Mouse (Mus musculus) left cerebral cortex, postnatal 10 days (tissue): ENCODE measurements around the gene Dtnbp1. TPM values are rescaled to one million over a fixed set of nuclear protein-coding genes. Genes with fewer than 3 reads are reported as not detected.

Source experiments
- DNase-seq, 2 experiments: peaks; one replicate each; pipeline ENCODE4 v3.0.0; 2021 to 2022; ENCODE audit warnings: low spot score in 2 of 2, mixed read lengths in 1 of 2; ENCODE audit errors: extremely low spot score in 1 of 2
- intact Hi-C: fragments of 180-260 bp; cut with DNase I; formaldehyde crosslinking; loops from one replicate; pipeline ENCODE4 v1.15.1; 2025
- total RNA-seq, 2 experiments: library from RNA; stranded (reverse); gene quantifications; 2 replicates each; pipeline ENCODE4 v1.2.3; 2021

Dtnbp1 gene
- total RNA-seq, 2 experiments from 2014 or later, result 78.4 to 80.9 TPM

DNA sequence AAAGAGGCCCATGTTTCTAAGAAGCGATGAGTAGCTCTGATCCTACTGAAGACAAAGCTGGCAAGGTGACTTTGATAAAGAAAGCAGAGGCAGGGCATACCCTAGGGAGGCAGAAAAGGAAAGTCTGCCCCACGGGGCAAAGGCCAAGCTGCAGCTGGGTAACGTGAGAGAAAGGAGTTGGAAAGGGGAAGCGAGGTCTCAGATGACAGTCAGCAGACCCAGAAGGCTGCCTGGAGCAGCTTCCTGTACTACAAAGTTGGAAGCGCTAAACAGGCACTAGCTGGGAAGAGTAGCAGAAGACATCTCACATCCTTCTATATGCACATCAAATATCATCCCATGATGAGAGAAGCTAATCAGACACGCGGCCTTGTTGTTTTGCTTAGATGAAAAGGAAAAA lies 3.9 kb upstream of the Dtnbp1 start:
- intact Hi-C loops, result no loop called here
- DNase-seq, result no peak

GRCm38 (mm10) chr13:45004987-45005592 lies 3.1 kb upstream of the Dtnbp1 start:
- intact Hi-C loops, result no loop called here
- no peak for DNase-seq

- no peak for DNase-seq
- intact Hi-C loops, result no loop called here
Measured at GRCm38 (mm10) chr13:45003026-45003425, 1.1 kb upstream of the Dtnbp1 start.

- intact Hi-C loops, result no loop called here
- peak in 1 of 2 experiments; percentile 81 for DNase-seq
Measured at GRCm38 (mm10) chr13:45001228-45001910, 578 bp downstream of the Dtnbp1 start.

DNA sequence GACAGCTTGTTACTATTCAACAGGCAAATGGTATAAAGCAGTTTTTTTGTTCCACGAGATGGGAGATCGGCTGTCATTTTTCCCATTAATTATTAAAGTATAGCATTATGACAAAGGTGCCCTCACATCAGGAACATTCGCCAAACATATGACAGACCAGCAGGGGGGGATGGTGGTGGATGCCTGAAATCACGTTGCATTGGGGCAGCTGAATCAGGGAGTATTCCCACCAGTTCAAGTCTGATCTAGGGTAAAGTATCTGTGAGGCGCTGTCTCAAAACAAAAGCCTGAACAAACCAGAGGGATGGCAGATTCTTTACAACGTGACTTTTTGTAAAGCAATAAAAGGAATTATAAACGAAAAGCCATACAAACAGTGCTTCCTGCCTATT lies 1.1 kb downstream of the Dtnbp1 start:
- no peak for DNase-seq
- intact Hi-C loops, result no loop called here

DNA sequence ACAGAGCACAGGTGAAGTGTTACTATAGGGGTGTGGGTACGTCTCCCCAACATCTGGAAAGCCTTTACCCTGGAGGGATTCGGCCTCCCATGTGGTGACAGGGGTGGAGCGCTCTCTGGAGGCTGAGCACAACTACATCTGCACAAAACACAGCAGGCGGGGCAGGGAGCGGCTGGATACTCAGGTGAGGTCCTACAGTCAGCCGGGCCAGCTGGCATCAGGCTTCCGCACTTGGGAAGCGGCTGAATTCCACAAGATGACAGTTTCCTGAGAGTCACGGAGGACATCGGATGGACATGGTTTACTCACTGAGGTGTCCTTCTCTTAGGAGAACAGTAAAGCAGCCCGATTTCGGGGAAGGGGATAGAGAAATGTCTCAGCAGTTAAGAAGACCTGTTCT lies 2.7 kb downstream of the Dtnbp1 start:
- intact Hi-C loops, result no loop called here
- DNase-seq, result no peak

GRCm38 (mm10) chr13:44996339-44996738 lies 5.6 kb downstream of the Dtnbp1 start:
- intact Hi-C loops, result no loop called here
- DNase-seq, result no peak

DNA sequence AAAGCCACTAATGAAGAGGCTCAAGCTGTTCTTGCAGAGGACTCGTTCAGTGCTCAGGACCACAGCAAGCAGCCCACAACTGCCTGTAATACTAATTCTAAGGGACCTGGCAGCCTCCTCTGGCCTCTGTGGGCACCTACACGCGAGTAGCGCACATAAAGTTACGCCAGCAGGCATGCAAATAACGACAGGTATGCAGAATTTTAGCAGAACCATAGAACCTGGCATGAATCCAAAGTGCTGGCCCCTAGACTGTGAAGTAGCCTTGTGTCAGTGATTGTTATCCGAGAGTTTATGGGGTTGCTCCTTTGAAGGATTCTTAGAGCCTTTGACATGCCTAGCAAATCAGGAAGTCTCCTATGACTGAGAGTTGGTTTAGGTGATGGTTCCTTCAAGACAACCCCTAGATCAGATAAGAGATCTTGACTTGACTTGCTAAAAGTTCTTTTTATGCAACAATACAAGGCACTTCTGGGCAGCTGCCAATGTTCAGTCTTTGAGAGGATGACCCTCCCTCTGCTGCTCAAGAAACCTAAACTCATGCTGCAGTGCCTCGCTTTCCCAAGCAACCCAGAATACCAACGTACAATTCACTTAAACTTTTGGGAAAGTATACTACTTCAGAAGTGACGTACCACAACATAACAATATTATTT lies 9.3 kb downstream of the Dtnbp1 start:
- intact Hi-C loops, result no loop called here
- no peak for DNase-seq

- intact Hi-C loops, result no loop called here
- no peak for DNase-seq
Measured at GRCm38 (mm10) chr13:44991936-44992335, 10.0 kb downstream of the Dtnbp1 start.

- intact Hi-C loops, result no loop called here
- DNase-seq, result no peak
Measured at GRCm38 (mm10) chr13:44990073-44990682, 11.8 kb downstream of the Dtnbp1 start.

DNA sequence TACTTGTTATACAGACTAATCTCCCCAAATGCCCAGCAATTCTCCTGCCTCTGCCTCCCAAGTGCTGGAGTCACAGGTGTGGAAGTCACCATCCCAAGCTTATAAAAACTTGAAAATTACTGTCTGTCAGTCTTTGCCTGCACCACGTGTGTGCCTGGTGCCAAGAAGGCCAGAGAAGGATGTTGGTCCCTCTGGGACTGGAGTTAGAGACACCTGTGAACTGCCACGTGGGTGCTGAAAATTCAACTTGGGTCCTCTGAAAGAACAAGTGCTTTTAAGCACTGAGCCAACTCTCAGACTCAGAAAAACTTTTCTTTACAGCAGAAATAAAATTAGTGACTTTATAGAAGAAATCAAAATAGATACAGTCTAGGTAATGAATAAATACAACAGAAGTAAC lies 15.6 kb downstream of the Dtnbp1 start:
- intact Hi-C loops, result no loop called here
- no peak for DNase-seq

- intact Hi-C loops, result no loop called here
- DNase-seq, result no peak
Measured at GRCm38 (mm10) chr13:44985321-44985720, 16.6 kb downstream of the Dtnbp1 start.

DNA sequence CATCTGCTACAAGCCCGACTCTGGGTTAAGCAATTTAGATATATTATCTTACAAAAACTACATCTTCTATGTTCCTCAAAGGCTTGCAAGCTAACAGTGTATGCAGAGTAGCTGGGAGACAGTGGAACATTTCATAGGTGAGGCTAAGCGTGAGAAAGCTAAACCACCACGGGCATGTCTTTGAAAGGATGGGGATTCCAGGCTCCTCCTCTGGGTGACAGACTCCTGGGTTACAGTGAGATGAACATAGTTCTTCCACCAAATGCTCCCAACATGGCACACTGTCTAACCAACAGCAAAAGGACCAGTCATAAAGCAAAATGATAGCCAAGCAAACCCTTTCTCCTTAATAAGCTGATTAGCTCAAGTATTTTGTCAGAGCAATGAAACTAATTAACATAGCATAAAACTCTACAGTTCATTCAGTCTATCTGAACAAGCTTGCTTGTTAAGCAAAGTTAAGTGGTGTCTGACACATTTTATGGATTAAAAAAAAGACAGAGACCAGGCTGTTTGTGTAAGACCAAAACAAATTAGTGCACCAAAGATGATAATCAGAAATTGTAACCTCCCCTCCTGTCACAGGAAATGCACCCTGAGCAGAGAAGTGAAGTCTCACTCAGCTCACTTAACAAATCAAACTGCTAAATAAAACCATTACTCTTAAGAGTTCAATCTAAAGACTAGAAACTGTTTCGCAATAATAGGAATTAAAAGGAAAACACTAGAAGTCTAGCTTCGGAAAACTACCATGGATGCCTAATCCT lies 18.1 kb downstream of the Dtnbp1 start:
- no peak for DNase-seq
- intact Hi-C loops, result no loop called here

DNA sequence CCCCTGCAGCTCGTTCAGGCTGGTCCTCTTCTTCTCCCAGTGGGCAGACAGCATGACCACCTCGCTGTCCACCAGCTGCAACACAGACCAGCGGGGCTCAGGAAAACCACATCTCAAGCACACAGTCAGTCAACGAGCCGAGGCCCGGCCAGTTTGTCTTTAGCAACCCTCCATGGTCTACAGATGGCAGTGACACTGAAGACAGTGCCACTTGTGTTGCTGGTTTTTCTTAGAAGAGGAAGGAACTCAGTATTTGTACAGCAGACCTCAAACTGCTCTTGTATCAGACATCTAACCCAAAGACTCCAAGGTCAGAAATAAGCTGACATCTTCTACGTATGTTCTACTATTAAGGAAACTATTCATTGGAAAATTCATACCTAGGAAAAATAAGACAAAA lies 19.1 kb downstream of the Dtnbp1 start:
- DNase-seq, result no peak
- intact Hi-C loops, result no loop called here

DNA sequence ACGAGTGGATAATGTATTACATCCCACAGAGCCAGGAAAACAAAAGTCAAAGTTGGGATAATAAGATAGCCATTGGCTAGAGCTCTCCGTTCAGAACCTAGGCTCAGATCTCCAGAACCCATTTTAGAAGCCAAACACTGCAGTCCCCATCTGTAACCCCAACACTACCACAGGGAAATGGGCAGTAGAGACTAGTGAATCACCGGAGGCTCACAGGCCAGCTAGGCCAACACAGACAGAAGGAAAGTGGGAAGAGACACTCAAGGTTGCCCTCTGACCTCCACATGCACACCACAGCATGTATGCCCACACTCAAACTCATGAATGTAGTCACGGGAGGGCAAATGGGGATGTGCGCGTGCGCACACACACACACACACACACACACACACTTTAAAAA lies 22.5 kb downstream of the Dtnbp1 start:
- intact Hi-C loops, result loop anchor here (5.0 to 10.0 kb wide), 3 partner anchors 177 to 1185 kb away; no protein-coding TSS in a partner anchor
- DNase-seq, result no peak

DNA sequence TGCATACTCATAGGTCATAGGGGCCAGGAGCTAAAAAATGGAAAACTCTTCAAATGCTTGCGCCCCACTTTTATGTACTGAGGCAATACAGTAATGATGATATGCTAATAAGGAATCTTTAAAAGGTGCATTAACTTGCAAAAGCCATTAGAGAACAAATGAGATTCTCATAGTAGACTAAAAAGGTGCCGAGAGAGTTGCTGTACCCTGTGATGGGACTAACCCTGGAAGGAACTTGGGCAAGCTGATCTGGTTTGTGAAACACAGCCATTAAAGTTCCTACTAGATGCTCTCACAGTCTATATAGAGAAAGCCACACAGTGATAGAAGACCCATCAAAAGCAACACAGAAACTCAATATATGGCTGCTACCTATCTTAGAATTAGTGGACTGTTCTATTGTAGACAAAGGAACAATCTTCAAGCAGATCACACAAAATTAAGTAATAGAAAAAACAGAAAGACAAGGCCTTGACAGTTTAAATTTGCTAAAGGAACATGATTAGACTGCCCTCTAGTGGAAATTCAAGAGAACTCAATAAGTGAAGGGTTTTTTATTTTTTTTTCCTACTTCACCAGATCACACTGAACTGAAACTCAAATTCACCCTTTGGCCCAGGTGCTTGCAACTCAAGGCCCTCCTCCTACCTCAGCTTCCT lies 24.3 kb downstream of the Dtnbp1 start:
- intact Hi-C loops, result loop anchor here (5.0 to 10.0 kb wide), 3 partner anchors 175 to 1183 kb away; no protein-coding TSS in a partner anchor
- no peak for DNase-seq

DNA sequence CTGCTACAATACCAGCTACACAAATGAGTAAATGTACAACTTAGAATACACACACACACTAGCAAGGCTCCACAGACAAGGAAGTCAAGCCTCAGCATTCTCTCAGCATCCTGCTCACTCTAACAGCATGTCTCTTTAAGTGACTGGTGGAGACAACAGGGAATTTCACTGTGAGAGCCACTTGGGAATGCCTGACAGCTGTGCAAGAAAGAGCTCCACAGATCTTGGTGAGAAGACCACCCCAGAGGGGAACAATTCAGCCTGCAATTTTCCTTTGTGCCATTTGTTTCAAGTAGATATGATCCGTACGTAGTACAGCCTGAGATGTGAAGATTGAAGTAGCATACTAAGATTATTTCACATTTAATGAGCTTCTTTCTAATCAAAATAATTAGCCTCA lies 24.9 kb downstream of the Dtnbp1 start:
- DNase-seq, result no peak
- intact Hi-C loops, result loop anchor here (5.0 to 10.0 kb wide), 3 partner anchors 175 to 1182 kb away; no protein-coding TSS in a partner anchor

GRCm38 (mm10) chr13:44960542-44961291 lies 41.2 kb downstream of the Dtnbp1 start:
- peak in 1 of 2 experiments; percentile 55 for DNase-seq
- intact Hi-C loops, result no loop called here
